20 mouse cellular contexts compared by ENCODE assay signal in genomic region chr9:54469339-54469738, GRCm38 (mm10). TPM values are rescaled to one million over a fixed set of nuclear protein-coding genes. Genes with fewer than 3 reads are reported as not detected.
A peak's percentile ranks its signal among the peaks of the same experiment; 100 is the strongest.
DNase-seq lines count a peak whose midpoint lies in the region; ATAC-seq and TF ChIP-seq lines count a peak whose summit lies in the region.
"Had no signal": no experiment of that assay in that cellular context is flagged by ENCODE, and none has a peak within 500 bp of the region (broad histone marks: within the 10 kb centered on the region; RNA-seq: fewer than 3 reads in every experiment).

No protein-coding gene starts in this region.

- H3K4me2 ChIP-seq in liver, postnatal 0 days (ENCODE audit: low read depth, low read length), result no peak overlapping the region
- H3K4me2 ChIP-seq in liver, embryonic 12.5 days, result no peak overlapping the region
- H3K4me2 ChIP-seq: embryonic facial prominence, embryonic 13.5 days; forebrain, embryonic 12.5 days; heart, embryonic 13.5 days; hindbrain, embryonic 12.5 days had no signal

- no peak for TF ChIP-seq POLR2A in bone marrow macrophage, adult 2 months (IDR thresholded peaks at IDR 0.05; ENCODE audit: borderline replicate concordance, low read depth, low read length)

- no peak for TF ChIP-seq CTCF in liver, postnatal 0 days (IDR thresholded peaks at IDR 0.05; ENCODE audit: low read depth)
- no peak for TF ChIP-seq CTCF in bone marrow macrophage, adult 2 months (IDR thresholded peaks at IDR 0.05; ENCODE audit: low read depth, low read length)

- no peak for DNase-seq in liver, postnatal 0 days
- peak; percentile 81 for DNase-seq in 416B (ENCODE audit: low read depth)
- DNase-seq in layer of hippocampus, postnatal 14 days (ENCODE audit: low spot score in 2 of 2), result no peak
- DNase-seq in right cerebral cortex, postnatal 36 days (ENCODE audit: low spot score in 2 of 2), result no peak
- DNase-seq: adrenal gland, adult 2 months; adrenal gland, postnatal 25 days; cerebellum, adult 11 months; cerebellum, adult 8-10 months; cerebellum, postnatal 25 days; gastrocnemius, postnatal 14 days; heart, postnatal 36 days had no signal

- ATAC-seq in liver, postnatal 0 days, result peak; percentile 38; the same call in 1 of the 2 replicates
- no peak for ATAC-seq in liver, embryonic 12.5 days
- ATAC-seq in megakaryocyte progenitor cell, adult 5-6 weeks (replicated peaks; ENCODE audit: poor library complexity), result peak; percentile 85
- ATAC-seq: forebrain, embryonic 16.5 days; hindbrain, embryonic 16.5 days had no signal

- peak overlapping the region; percentile 65 for H3K27ac ChIP-seq in liver, postnatal 0 days (ENCODE audit: low read depth)
- no peak overlapping the region for H3K27ac ChIP-seq in liver, embryonic 12.5 days
- peak overlapping the region; percentile 66 for H3K27ac ChIP-seq in bone marrow macrophage, adult 2 months (ENCODE audit: insufficient read depth, low read depth, low read length)
- H3K27ac ChIP-seq: embryonic facial prominence, embryonic 13.5 days; forebrain, embryonic 12.5 days; heart, embryonic 13.5 days; hindbrain, embryonic 12.5 days had no signal

- no peaks in the 10 kb centered on the region for H3K4me1 ChIP-seq in liver, postnatal 0 days (ENCODE audit: insufficient read depth)
- peaks cover 4% of the 10 kb centered on the region for H3K4me1 ChIP-seq in liver, embryonic 12.5 days
- H3K4me1 ChIP-seq in bone marrow macrophage, adult 2 months (ENCODE audit: control insufficient read depth, insufficient read depth, low read length), result peaks cover 48% of the 10 kb centered on the region
- H3K4me1 ChIP-seq: embryonic facial prominence, embryonic 13.5 days; forebrain, embryonic 12.5 days; hindbrain, embryonic 12.5 days had no signal

- 60% methylated on average over 2 of the region's 2 CpGs for WGBS in liver, postnatal 0 days (ENCODE audit: insufficient replicate concordance)
- WGBS in liver, embryonic 12.5 days (ENCODE audit: insufficient replicate concordance), result 67% methylated on average over 2 of the region's 2 CpGs

- no peaks in the 10 kb centered on the region for H3K27me3 ChIP-seq in liver, postnatal 0 days (ENCODE audit: insufficient read depth, low read length)
- no peaks in the 10 kb centered on the region for H3K27me3 ChIP-seq in liver, embryonic 12.5 days (replicated peaks)
- H3K27me3 ChIP-seq: embryonic facial prominence, embryonic 13.5 days; forebrain, embryonic 12.5 days; heart, embryonic 13.5 days; hindbrain, embryonic 12.5 days had no signal

- peak; percentile 43; the same call in 1 of the 2 replicates for TF ChIP-seq EP300 in liver, postnatal 0 days (IDR thresholded peaks at IDR 0.05; ENCODE audit: low read depth)

- no peaks in the 10 kb centered on the region for H3K9me3 ChIP-seq in liver, postnatal 0 days (ENCODE audit: low read length)
- H3K9me3 ChIP-seq in liver, embryonic 12.5 days (replicated peaks), result no peaks in the 10 kb centered on the region
- H3K9me3 ChIP-seq: embryonic facial prominence, embryonic 13.5 days; forebrain, embryonic 12.5 days; heart, embryonic 13.5 days; hindbrain, embryonic 12.5 days had no signal

- 0 out of 2 replicates have a peak, but pooled peaks cover 7% of the 10 kb centered on the region for H3K36me3 ChIP-seq in liver, postnatal 0 days (replicated peaks; ENCODE audit: insufficient read depth, low read length)
- H3K36me3 ChIP-seq in liver, embryonic 12.5 days, result no peaks in the 10 kb centered on the region
- H3K36me3 ChIP-seq: embryonic facial prominence, embryonic 13.5 days; forebrain, embryonic 12.5 days; heart, embryonic 13.5 days had no signal

- no peak overlapping the region for H3K4me3 ChIP-seq in liver, postnatal 0 days (ENCODE audit: low read depth, low read length)
- H3K4me3 ChIP-seq in liver, embryonic 12.5 days, result no peak overlapping the region
- no peak overlapping the region for H3K4me3 ChIP-seq in bone marrow macrophage, adult 2 months (ENCODE audit: insufficient read depth, low read length)
- H3K4me3 ChIP-seq: embryonic facial prominence, embryonic 13.5 days; forebrain, embryonic 12.5 days; heart, embryonic 13.5 days; hindbrain, embryonic 12.5 days had no signal

- H3K9ac ChIP-seq in liver, postnatal 0 days (replicated peaks), result no peak overlapping the region
- no peak overlapping the region for H3K9ac ChIP-seq in liver, embryonic 12.5 days
- H3K9ac ChIP-seq: embryonic facial prominence, embryonic 13.5 days; forebrain, embryonic 12.5 days; heart, embryonic 13.5 days; hindbrain, embryonic 12.5 days had no signal

RNA-seq across cellular contexts. Expression of gene Dmxl2, which starts 32.1 kb away (rescaled TPM):
- 3.3 and 3.8 TPM in 2 replicates for polyA plus RNA-seq in liver, postnatal 0 days (2015; fragmentation: Nextera tagmentation; extraction: Ambion mirVana)
- 1.9 and 2.0 TPM in 2 replicates for polyA plus RNA-seq in liver, embryonic 12.5 days (2016; fragmentation: Nextera tagmentation; extraction: Ambion mirVana)
- 34.5 and 37.1 TPM in 2 replicates for polyA plus RNA-seq in bone marrow macrophage, adult 2 months (2012; ENCODE audit: insufficient read depth, insufficient read length, missing spikeins)
- total RNA-seq in megakaryocyte progenitor cell, adult 5-6 weeks (2015), result 9.8 and 13.9 TPM in 2 replicates
- 10.3 and 12.6 TPM in 2 replicates for total RNA-seq in megakaryocyte progenitor cell, adult 5-6 weeks (2017)
- 100 to 1,000 TPM; 225 to 231 TPM for total RNA-seq in layer of hippocampus, postnatal 14 days (2021)
